Mouse (Mus musculus) kidney, postnatal 0 days (tissue): ENCODE measurements around the gene Pde3a. TPM values are rescaled to one million over a fixed set of nuclear protein-coding genes. Genes with fewer than 3 reads are reported as not detected.

Source experiments
- ATAC-seq: fragments of 200-750 bp; cut with Nextera tagmentation; replicated peaks from 2 replicates; pipeline ENCODE4 v1.8.0; 2017; ENCODE audit warnings: low read depth, moderate number of reproducible peaks, moderate TSS enrichment, moderate library complexity; ENCODE audit not compliant: low FRiP score
- DNase-seq: peaks from one replicate; pipeline ENCODE4 v3.0.0-alpha.2; 2016; ENCODE audit warnings: low spot score
- H3K27ac ChIP-seq: fragments of 300-500 bp; sonication (generic); 2 replicates; pipeline ENCODE4 v1.5.1; 2014; ENCODE audit warnings: mild to moderate bottlenecking
- H3K27me3 ChIP-seq: fragments of 300-500 bp; sonication (generic); 2 replicates; pipeline ENCODE4 v1.6.1; 2014; ENCODE audit warnings: low read length, mixed read lengths; ENCODE audit not compliant: insufficient read depth
- H3K36me3 ChIP-seq: fragments of 300-500 bp; sonication (generic); 2 replicates; pipeline ENCODE4 v1.6.1; 2014; ENCODE audit warnings: low read length, mixed read lengths; ENCODE audit not compliant: insufficient read depth
- H3K4me1 ChIP-seq: fragments of 300-500 bp; sonication (generic); replicated peaks from 2 replicates; pipeline ENCODE4 v1.6.1; 2014; ENCODE audit warnings: antibody characterized with exemption, low read length, mixed read lengths; ENCODE audit not compliant: insufficient read depth
- H3K4me2 ChIP-seq: fragments of 300-500 bp; sonication (generic); 2 replicates; pipeline ENCODE4 v1.6.1; 2014; ENCODE audit warnings: mild to moderate bottlenecking, low read length, moderate library complexity, mixed read lengths
- H3K4me3 ChIP-seq: fragments of 300-500 bp; sonication (generic); replicated peaks from 2 replicates; pipeline ENCODE4 v1.5.1; 2014; ENCODE audit warnings: low read depth, low read length
- H3K9ac ChIP-seq: fragments of 300-500 bp; sonication (generic); 2 replicates; pipeline ENCODE4 v1.6.1; 2014; ENCODE audit warnings: low read depth, low read length
- H3K9me3 ChIP-seq: fragments of 300-500 bp; sonication (generic); replicated peaks from 2 replicates; pipeline ENCODE4 v1.6.1; 2016; ENCODE audit warnings: low read length, inconsistent platforms, mixed read lengths
- CTCF ChIP-seq: IDR thresholded peaks from 2 replicates; pipeline ENCODE4 v1.5.1; 2016; ENCODE audit warnings: antibody characterized with exemption, low read depth, mild to moderate bottlenecking, moderate library complexity
- WGBS: fragments of 180-500 bp; shearing (Covaris S2); extraction: QIAGEN DNeasy Blood & Tissue Kit; methylation state at CpG from one replicate; pipeline ENCODE4 v1.1.7; 2014; 5-methylcytosine and 5-hydroxymethylcytosine counted together
- polyA plus RNA-seq: library from polyadenylated mRNA; unstranded; fragments of >200 nt; fragmentation: Nextera tagmentation; extraction: Ambion mirVana; gene quantifications from 2 replicates; pipeline ENCODE4 v1.2.1, GENCODE M21; 2015

The Pde3a gene
- polyA plus RNA-seq, 1 experiment from 2014 or later: 9.9 TPM

GRCm38 (mm10) chr6:141499511-141499910 is 250.4 kb downstream of the Pde3a start:
- no peak for DNase-seq
- no peaks in the 10 kb centered on the region; the same call in 1 of the 2 replicates for H3K36me3 ChIP-seq
- H3K9me3 ChIP-seq: no peaks in the 10 kb centered on the region
- H3K4me2 ChIP-seq: no peak overlapping the region
- H3K4me1 ChIP-seq: no peaks in the 10 kb centered on the region
- TF ChIP-seq CTCF: peak; percentile 44
- no peak overlapping the region for H3K9ac ChIP-seq
- ATAC-seq: no peak
- H3K27ac ChIP-seq: no peak overlapping the region
- no peak overlapping the region for H3K4me3 ChIP-seq
- no peaks in the 10 kb centered on the region for H3K27me3 ChIP-seq

GRCm38 (mm10) chr6:141501171-141501570 is 252.1 kb downstream of the Pde3a start:
- 72% methylated on average over 3 of the region's 3 CpGs for WGBS
- no peak for ATAC-seq
- TF ChIP-seq CTCF: no peak

DNA sequence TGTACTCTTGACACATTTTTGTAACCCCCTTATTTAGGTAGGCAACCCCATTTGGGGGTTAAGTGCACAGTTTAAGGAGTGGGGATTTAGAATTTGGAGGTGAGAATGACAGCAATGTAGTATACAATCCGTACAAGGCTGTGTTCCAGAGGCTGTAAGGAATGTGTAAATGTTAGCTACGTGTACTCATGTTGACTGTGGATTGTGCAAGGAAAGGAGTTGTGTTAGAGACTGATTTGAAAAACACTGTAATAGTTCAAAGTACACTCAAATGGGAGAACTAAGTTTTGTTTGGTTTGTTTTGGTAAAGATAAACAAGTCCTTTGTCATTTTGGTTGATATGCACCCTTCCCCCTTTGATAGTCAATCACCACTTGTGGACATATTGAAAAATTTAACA is 273.5 kb downstream of the Pde3a start:
- WGBS: 71% methylated on average over 2 of the region's 2 CpGs
- no peak overlapping the region for H3K9ac ChIP-seq
- no peak overlapping the region for H3K4me2 ChIP-seq
- DNase-seq (no peak), ATAC-seq (no peak)
- H3K27ac ChIP-seq: no peak overlapping the region
- H3K4me1 ChIP-seq: no peaks in the 10 kb centered on the region
- H3K4me3 ChIP-seq: no peak overlapping the region
- TF ChIP-seq CTCF: no peak
- no peaks in the 10 kb centered on the region for H3K27me3 ChIP-seq
- no peaks in the 10 kb centered on the region for H3K9me3 ChIP-seq
- no peaks in the 10 kb centered on the region for H3K36me3 ChIP-seq

More at GRCm38 (mm10) chr6:141501171-141501570, 252.1 kb downstream of the Pde3a start:
- no peak overlapping the region for H3K4me3 ChIP-seq
- H3K4me1 ChIP-seq: no peaks in the 10 kb centered on the region
- H3K36me3 ChIP-seq: no peaks in the 10 kb centered on the region; the same call in 1 of the 2 replicates
- H3K9me3 ChIP-seq: no peaks in the 10 kb centered on the region
- no peak overlapping the region for H3K4me2 ChIP-seq
- H3K27me3 ChIP-seq: no peaks in the 10 kb centered on the region
- H3K27ac ChIP-seq: no peak overlapping the region
- no peak for DNase-seq
- H3K9ac ChIP-seq: no peak overlapping the region

DNA sequence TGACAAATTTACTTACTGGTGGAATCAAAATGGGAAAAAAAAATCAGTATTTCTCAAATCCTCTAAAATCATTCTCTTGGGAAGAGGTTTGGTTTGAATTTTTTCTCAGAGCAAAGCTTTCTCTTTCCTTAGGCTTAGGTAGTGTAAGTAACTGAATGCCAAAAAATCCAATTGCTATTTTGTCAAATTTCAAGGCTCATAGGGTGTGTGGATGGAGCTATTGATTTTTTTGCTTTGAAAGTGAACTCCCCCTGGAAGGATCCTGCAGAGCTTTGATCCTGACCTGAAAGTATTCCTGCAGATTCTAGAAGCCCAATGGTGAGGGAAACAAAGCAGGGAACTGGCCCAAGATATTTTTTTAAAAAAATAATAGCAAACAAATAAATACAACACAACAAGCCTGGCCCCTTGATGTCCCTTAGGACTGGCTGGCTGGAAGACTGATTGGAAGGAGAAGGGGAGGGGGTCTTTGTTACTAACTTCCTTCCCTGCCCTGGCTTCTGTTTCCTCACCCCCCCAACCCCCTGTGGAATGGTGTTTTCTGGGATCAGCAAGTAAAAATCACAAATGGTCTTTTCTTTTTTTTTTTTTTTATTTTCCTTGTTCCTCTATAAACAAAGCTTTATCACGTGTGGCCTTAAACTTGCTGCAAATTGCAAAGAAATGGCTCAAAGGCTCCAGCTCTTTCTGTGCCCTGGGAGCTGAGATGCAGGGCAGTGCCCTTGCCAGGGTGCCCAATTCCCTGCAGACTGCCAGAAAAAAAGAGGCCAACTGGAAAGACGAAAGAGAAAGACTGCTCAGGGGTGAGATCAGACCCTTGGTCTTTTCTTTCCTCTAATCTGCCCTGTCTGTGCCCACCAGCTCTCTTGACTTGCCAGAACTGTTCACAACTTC is 274.9 kb downstream of the Pde3a start, which contains the start of gene Slco1c1:
TSS of gene Slco1c1 (plus strand) at position 622 of the 894 bp plus-strand sequence.
- no peak for DNase-seq
- WGBS: 42% methylated on average over 2 of the region's 2 CpGs

GRCm38 (mm10) chr6:141525787-141526186 is 276.7 kb downstream of the Pde3a start:
- no peaks in the 10 kb centered on the region for H3K9me3 ChIP-seq
- H3K27me3 ChIP-seq: no peaks in the 10 kb centered on the region
- WGBS: 94% methylated on average over 1 of the region's 1 CpGs
- H3K4me3 ChIP-seq: no peak overlapping the region
- TF ChIP-seq CTCF: no peak
- DNase-seq (no peak), ATAC-seq (no peak)
- H3K9ac ChIP-seq: no peak overlapping the region
- H3K36me3 ChIP-seq: no peaks in the 10 kb centered on the region
- no peak overlapping the region for H3K4me2 ChIP-seq
- no peak overlapping the region for H3K27ac ChIP-seq
- no peaks in the 10 kb centered on the region for H3K4me1 ChIP-seq

More for the DNA sequence above, 274.9 kb downstream of the Pde3a start, which contains the start of gene Slco1c1:
- Histone ChIP-seq H3K9ac (no peak within 1 kb of the TSS), H3K27me3 (no peaks in the 10 kb centered on the region), H3K4me1 (no peaks in the 10 kb centered on the region), H3K27ac (no peak within 1 kb of the TSS), H3K4me3 (no peak within 1 kb of the TSS), H3K9me3 (no peaks in the 10 kb centered on the region), H3K36me3 (no peaks in the 10 kb centered on the region), H3K4me2 (no peak within 1 kb of the TSS)
- no peak for TF ChIP-seq CTCF
- no peak for ATAC-seq

- Histone ChIP-seq H3K27me3 (no peaks in the 10 kb centered on the region), H3K4me1 (no peaks in the 10 kb centered on the region), H3K9ac (no peak overlapping the region), H3K36me3 (no peaks in the 10 kb centered on the region), H3K27ac (no peak overlapping the region), H3K4me3 (no peak overlapping the region), H3K4me2 (no peak overlapping the region), H3K9me3 (no peaks in the 10 kb centered on the region)
- no peak for TF ChIP-seq CTCF
- WGBS: 72% methylated on average over 6 of the region's 6 CpGs
- DNase-seq (no peak), ATAC-seq (no peak)
Observed at GRCm38 (mm10) chr6:141530865-141531264, 281.8 kb downstream of the Pde3a start.
